Mouse (Mus musculus): ENCODE data around the gene Ciapin1.

DNA sequence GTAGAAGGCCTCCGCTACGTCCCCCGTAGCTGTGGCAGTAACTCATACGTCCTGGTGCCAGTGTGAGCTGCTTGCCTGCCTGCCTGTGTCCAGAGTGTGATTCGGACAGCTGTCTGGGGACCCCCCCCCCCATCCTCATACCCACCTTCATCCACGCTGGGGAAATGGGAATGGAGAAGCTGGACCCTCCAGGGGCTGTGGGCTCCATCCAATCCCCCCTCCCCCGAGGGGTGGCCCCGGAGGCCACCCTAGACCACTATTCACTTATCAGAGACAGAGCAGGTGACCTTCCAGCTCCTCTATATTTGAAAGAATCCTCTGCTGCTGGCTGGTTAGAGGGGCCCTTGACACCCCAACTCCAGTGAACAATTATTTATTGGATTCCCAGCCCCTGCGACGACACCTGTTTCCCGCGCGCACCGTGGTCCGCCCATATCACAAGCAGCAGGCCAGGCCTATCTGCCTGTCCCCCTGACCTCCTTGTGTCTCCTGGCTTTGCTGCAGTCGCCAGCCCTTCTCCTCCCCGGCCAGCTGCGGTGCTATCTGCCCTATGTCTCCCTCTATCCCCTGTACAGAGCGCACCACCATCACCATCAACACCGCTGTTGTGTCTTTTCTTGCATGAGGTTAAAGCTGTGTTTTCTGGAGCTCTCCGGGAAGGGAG lies 57.5 kb downstream of the Ciapin1 start:
- TF ChIP-seq CTCF (IDR thresholded peaks at IDR 0.05; ENCODE audit: low read depth, low read length) (no peak), POLR2A (IDR thresholded peaks at IDR 0.05; ENCODE audit: extremely low read depth, insufficient read depth, low read length) (no peak)

Data from liver, adult 2 months (tissue).